Mouse (Mus musculus): ENCODE data around the gene Olfr99.
"Not testable (repeated sequence)": the region's sequence is repeated elsewhere in the genome, so short reads cannot be mapped to it uniquely, and the experiment has no call there.

Olfr99 gene

GRCm38 (mm10) chr17:37283360-37283759 is at the start of gene Olfr99:
Olfr99 (minus strand) TSS chr17:37283460.
- no peak for DNase-seq (ENCODE audit: low read depth, low spot score)

- no peak for DNase-seq (ENCODE audit: low read depth, low spot score)
These were observed 33.7 kb upstream of the Olfr99 start, which contains the start of gene Olfr102 for GRCm38 (mm10) chr17:37316954-37317353. Olfr102 (minus strand) TSS chr17:37317054.

- no peak for DNase-seq (ENCODE audit: low read depth, low spot score)
These were observed 27.0 kb upstream of the Olfr99 start for GRCm38 (mm10) chr17:37310146-37310699.

- peak; percentile 48 for DNase-seq (ENCODE audit: low read depth, low spot score)
These were observed 25.2 kb upstream of the Olfr99 start for GRCm38 (mm10) chr17:37308483-37308882.

- DNase-seq (ENCODE audit: low read depth, low spot score) = no peak
These were observed 21.0 kb upstream of the Olfr99 start, which contains the start of gene Olfr101 for GRCm38 (mm10) chr17:37304213-37304612. Olfr101 (minus strand) TSS chr17:37304313.

- DNase-seq (ENCODE audit: low read depth, low spot score) = no peak
These were observed 2.9 kb downstream of the Olfr99 start for GRCm38 (mm10) chr17:37280331-37280730.

GRCm38 (mm10) chr17:37276573-37276972 is 6.7 kb downstream of the Olfr99 start:
- DNase-seq (ENCODE audit: low read depth, low spot score) = no peak

- no peak for DNase-seq (ENCODE audit: low read depth, low spot score)
These were observed 7.5 kb downstream of the Olfr99 start for GRCm38 (mm10) chr17:37275626-37276248.

- DNase-seq (ENCODE audit: low read depth, low spot score) = peak; percentile 22
These were observed 12.6 kb downstream of the Olfr99 start for GRCm38 (mm10) chr17:37270702-37271092.

- DNase-seq (ENCODE audit: low read depth, low spot score) = peak; percentile 87
These were observed 13.1 kb downstream of the Olfr99 start, which contains the start of gene H2-M3 for GRCm38 (mm10) chr17:37270058-37270701. H2-M3 (plus strand) TSS chr17:37270220.

GRCm38 (mm10) chr17:37263626-37264025 is 19.6 kb downstream of the Olfr99 start, which contains the start of gene Olfr98:
Olfr98 (minus strand) TSS chr17:37263749.
- DNase-seq (ENCODE audit: low read depth, low spot score) = no peak

GRCm38 (mm10) chr17:37250544-37250943 is 32.7 kb downstream of the Olfr99 start:
- peak; percentile 62 for DNase-seq (ENCODE audit: low read depth, low spot score)

GRCm38 (mm10) chr17:37249460-37249859 is 33.8 kb downstream of the Olfr99 start:
- no peak for DNase-seq (ENCODE audit: low read depth, low spot score)

GRCm38 (mm10) chr17:37246715-37247114 is 36.5 kb downstream of the Olfr99 start:
- peak; percentile 74 for DNase-seq (ENCODE audit: low read depth, low spot score)

GRCm38 (mm10) chr17:37242198-37242597 is 41.1 kb downstream of the Olfr99 start:
- peak; percentile 41 for DNase-seq (ENCODE audit: low read depth, low spot score)

- DNase-seq (ENCODE audit: low read depth, low spot score) = not testable (repeated sequence)
These were observed 46.0 kb downstream of the Olfr99 start, which contains the start of gene Olfr97 for GRCm38 (mm10) chr17:37237230-37237629. Olfr97 (minus strand) TSS chr17:37237330.

All from R1 (cell line).